Mouse (Mus musculus) limb, embryonic 10.5 days (tissue): Measurements from ENCODE around the gene Cps1. TPM values are rescaled to one million over a fixed set of nuclear protein-coding genes. Genes with fewer than 3 reads are reported as not detected.

ENCODE experiments used
- DNase-seq: peaks from one replicate; pipeline ENCODE4 v3.0.0-alpha.2; 2017; ENCODE audit warnings: low spot score
- H3K27ac ChIP-seq: fragments of 300-500 bp; sonication (generic); 2 replicates; pipeline ENCODE4 v1.5.1; 2016; ENCODE audit warnings: mild to moderate bottlenecking
- H3K27me3 ChIP-seq: fragments of 300-500 bp; sonication (generic); 2 replicates; pipeline ENCODE4 v1.6.1; 2016; ENCODE audit warnings: low read depth, mild to moderate bottlenecking; ENCODE audit not compliant: poor library complexity, severe bottlenecking
- H3K36me3 ChIP-seq: fragments of 300-500 bp; sonication (generic); 2 replicates; pipeline ENCODE4 v1.6.1; 2016; ENCODE audit warnings: mild to moderate bottlenecking, moderate library complexity
- H3K4me1 ChIP-seq: fragments of 300-500 bp; sonication (generic); 2 replicates; pipeline ENCODE4 v1.6.1; 2016
- H3K4me3 ChIP-seq: fragments of 300-500 bp; sonication (generic); 2 replicates; pipeline ENCODE4 v1.5.1; 2016; ENCODE audit warnings: mild to moderate bottlenecking, moderate library complexity
- H3K9me3 ChIP-seq: fragments of 300-500 bp; sonication (generic); replicated peaks from 2 replicates; pipeline ENCODE4 v1.6.1; 2016; ENCODE audit warnings: mild to moderate bottlenecking
- WGBS: fragments of 180-500 bp; shearing (Covaris S2); methylation state at CpG from one replicate; pipeline ENCODE4 v1.1.7; 2016; 5-methylcytosine and 5-hydroxymethylcytosine counted together
- polyA plus RNA-seq: library from polyadenylated mRNA; unstranded; fragments of >200 nt; fragmentation: Nextera tagmentation; extraction: Ambion mirVana; gene quantifications from 2 replicates; pipeline ENCODE4 v1.2.1, GENCODE M21; 2016

Cps1 gene
- polyA plus RNA-seq, 1 experiment from 2014 or later: 0.05 TPM

DNA sequence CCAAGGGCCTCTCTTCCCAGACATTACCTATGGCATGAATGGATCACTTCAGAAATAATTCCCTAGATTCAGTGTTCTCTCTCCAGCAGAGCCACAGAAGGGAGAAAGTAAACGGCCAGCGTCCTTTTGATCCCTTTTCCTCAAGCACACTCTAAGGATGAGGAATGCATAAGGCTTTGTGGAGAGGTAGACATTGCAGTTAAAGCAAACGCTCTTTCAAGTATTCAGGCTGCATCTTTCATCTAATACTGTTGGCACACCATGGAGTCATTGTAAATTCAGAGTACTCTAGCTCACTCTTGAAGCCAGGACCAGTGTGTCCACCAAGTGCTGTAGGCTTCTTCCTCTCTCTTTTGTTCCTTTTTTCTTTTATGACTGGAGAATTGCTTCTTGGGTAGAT is 28.4 kb downstream of the Cps1 start:
- Histone ChIP-seq H3K36me3 (no peaks in the 10 kb centered on the region), H3K9me3 (no peaks in the 10 kb centered on the region), H3K27me3 (0 out of 2 replicates have a peak, but pooled peaks cover 9% of the 10 kb centered on the region), H3K4me1 (no peaks in the 10 kb centered on the region), H3K4me3 (no peak overlapping the region), H3K27ac (no peak overlapping the region)
- 82% methylated on average over 3 of the region's 3 CpGs for WGBS
- DNase-seq: no peak

DNA sequence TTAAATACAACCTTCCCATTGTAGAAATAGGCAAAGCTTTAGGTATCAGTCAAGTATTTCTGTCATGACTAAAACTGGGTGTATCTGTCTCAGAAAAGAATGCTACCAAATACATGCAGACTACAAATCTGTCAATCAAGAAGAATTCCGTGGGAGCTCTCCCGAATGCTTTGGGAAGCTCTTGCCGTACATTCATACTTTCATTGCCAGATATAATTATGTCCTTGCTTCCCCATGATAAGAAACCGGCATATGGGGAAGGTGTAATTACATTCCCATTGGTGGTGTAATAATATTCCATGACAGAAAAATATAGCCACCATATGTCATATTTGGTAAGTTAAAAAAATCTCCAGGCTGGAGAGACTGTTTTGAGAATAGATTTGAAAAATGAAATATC is 44.5 kb downstream of the Cps1 start:
- no peaks in the 10 kb centered on the region; the same call in 1 of the 2 replicates for H3K27me3 ChIP-seq
- DNase-seq: no peak
- H3K4me3 ChIP-seq: no peak overlapping the region
- no peaks in the 10 kb centered on the region for H3K36me3 ChIP-seq
- peaks cover under 1% of the 10 kb centered on the region; the same call in 1 of the 2 replicates for H3K4me1 ChIP-seq
- 89% methylated on average over 4 of the region's 4 CpGs for WGBS
- H3K27ac ChIP-seq: no peak overlapping the region
- no peaks in the 10 kb centered on the region for H3K9me3 ChIP-seq

DNA sequence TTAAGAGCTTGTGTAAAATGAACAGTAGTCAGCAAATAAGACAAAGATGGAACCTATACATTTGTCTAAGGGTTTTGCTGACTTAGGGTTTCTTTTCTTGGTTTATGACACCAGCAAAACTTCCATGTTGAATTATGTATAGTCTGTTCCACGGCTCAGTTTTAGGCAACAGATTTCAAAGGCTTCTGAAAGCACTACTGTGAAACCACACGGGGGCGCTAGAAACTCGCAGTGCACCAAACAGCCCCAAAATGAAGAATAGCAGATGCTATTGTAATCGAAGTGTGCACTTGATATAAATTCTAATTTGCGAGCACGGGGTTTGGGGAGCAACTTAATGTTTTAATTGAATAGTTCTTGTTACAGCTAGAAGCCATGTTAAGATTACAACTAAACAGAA is 58.3 kb downstream of the Cps1 start:
- peaks cover 3% of the 10 kb centered on the region; the same call in 1 of the 2 replicates for H3K27me3 ChIP-seq
- H3K36me3 ChIP-seq: no peaks in the 10 kb centered on the region
- peak; percentile 74 for DNase-seq
- no peaks in the 10 kb centered on the region for H3K9me3 ChIP-seq
- no peak overlapping the region for H3K27ac ChIP-seq
- 18% methylated on average over 7 of the region's 7 CpGs for WGBS
- H3K4me3 ChIP-seq: no peak overlapping the region
- no peaks in the 10 kb centered on the region for H3K4me1 ChIP-seq

DNA sequence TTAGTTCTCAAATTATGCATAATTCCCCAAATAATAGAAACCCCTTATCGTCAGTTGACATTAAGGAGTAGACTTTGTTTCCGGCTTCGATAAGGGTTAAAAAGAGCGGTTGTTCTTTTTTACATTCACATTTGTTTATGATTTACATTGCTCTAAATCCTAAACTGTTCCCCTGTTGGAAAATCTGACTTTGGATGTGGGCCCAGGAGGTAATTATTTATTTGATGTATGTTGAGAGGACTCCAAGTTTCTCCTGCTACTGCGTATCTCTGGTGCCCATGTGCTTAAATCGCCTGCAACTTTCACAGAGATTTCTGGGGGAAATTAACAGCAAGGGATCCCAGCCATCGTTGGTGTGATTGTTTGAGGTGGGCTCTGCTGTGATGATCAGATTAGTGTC is 59.4 kb downstream of the Cps1 start:
- Histone ChIP-seq H3K9me3 (no peaks in the 10 kb centered on the region), H3K36me3 (no peaks in the 10 kb centered on the region), H3K27me3 (no peaks in the 10 kb centered on the region), H3K4me1 (no peaks in the 10 kb centered on the region), H3K27ac (no peak overlapping the region), H3K4me3 (no peak overlapping the region)
- no peak for DNase-seq
- WGBS: 90% methylated on average over 7 of the region's 7 CpGs

DNA sequence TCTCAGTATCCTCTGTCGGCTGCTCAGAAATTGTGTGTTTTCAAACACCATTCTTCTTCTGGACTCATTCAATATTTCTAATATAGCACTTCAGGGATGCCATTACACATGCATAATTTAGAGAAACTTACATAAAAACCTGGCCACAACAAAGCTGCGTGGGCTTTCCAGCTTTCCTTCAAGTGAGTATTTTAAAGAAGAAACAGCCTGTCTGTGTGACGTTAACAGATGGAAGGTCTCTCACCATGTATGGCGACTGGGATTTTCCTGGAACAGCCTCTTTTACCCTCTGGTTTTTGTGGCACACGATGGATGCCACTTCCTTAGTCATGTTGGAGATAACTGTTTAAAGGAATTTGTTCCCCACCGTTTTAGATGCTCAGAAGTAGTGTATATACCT is 60.7 kb downstream of the Cps1 start:
- H3K36me3 ChIP-seq: no peaks in the 10 kb centered on the region
- no peak overlapping the region for H3K27ac ChIP-seq
- 83% methylated on average over 6 of the region's 6 CpGs for WGBS
- H3K9me3 ChIP-seq: no peaks in the 10 kb centered on the region
- H3K4me3 ChIP-seq: no peak overlapping the region
- H3K27me3 ChIP-seq: no peaks in the 10 kb centered on the region
- DNase-seq: no peak
- no peaks in the 10 kb centered on the region for H3K4me1 ChIP-seq

DNA sequence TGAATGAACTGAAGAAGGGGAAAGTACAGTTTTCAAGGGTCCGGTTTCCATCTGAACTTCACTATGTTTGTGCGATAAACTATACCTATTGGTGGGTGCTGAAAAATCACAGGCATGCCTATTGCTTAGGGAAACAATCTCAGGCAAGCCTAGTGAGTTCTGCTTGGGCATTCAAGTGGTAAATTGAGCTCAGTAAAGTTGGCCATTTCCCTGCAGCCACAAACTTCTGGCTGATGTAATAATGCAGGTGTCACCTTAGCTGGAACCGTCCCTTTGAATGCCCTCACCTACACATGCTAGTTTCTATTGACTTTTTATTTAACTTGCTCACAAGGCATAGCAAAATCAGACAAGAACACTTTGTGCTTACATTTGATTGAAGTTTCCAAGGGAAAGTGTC is 61.3 kb downstream of the Cps1 start:
- H3K4me3 ChIP-seq: no peak overlapping the region
- H3K4me1 ChIP-seq: no peaks in the 10 kb centered on the region
- DNase-seq: no peak
- no peaks in the 10 kb centered on the region for H3K9me3 ChIP-seq
- H3K27me3 ChIP-seq: no peaks in the 10 kb centered on the region
- no peak overlapping the region for H3K27ac ChIP-seq
- WGBS: 83% methylated on average over 3 of the region's 3 CpGs
- no peaks in the 10 kb centered on the region for H3K36me3 ChIP-seq

- DNase-seq: no peak
- Histone ChIP-seq H3K27ac (no peak overlapping the region), H3K9me3 (no peaks in the 10 kb centered on the region), H3K36me3 (no peaks in the 10 kb centered on the region), H3K4me1 (no peaks in the 10 kb centered on the region), H3K4me3 (no peak overlapping the region), H3K27me3 (no peaks in the 10 kb centered on the region)
- 88% methylated on average over 2 of the region's 2 CpGs for WGBS
These were observed 74.5 kb downstream of the Cps1 start for GRCm38 (mm10) chr1:67197335-67197734.

- DNase-seq: no peak
- H3K36me3 ChIP-seq: no peaks in the 10 kb centered on the region
- 59% methylated on average over 2 of the region's 2 CpGs for WGBS
- H3K9me3 ChIP-seq: no peaks in the 10 kb centered on the region
- no peak overlapping the region for H3K4me3 ChIP-seq
- H3K27me3 ChIP-seq: no peaks in the 10 kb centered on the region
- no peaks in the 10 kb centered on the region for H3K4me1 ChIP-seq
- H3K27ac ChIP-seq: no peak overlapping the region
These were observed 95.6 kb downstream of the Cps1 start for GRCm38 (mm10) chr1:67218339-67218944.

GRCm38 (mm10) chr1:67223666-67224065 is 100.8 kb downstream of the Cps1 start:
- WGBS: 84% methylated on average over 7 of the region's 7 CpGs
- no peak for DNase-seq
- Histone ChIP-seq H3K9me3 (no peaks in the 10 kb centered on the region), H3K4me3 (no peak overlapping the region), H3K36me3 (no peaks in the 10 kb centered on the region), H3K27me3 (no peaks in the 10 kb centered on the region), H3K4me1 (no peaks in the 10 kb centered on the region), H3K27ac (no peak overlapping the region)

GRCm38 (mm10) chr1:67234861-67235260 is 112.0 kb downstream of the Cps1 start:
- Histone ChIP-seq H3K4me3 (no peak overlapping the region), H3K9me3 (no peaks in the 10 kb centered on the region), H3K4me1 (peaks cover 7% of the 10 kb centered on the region; the same call in 1 of the 2 replicates), H3K27ac (no peak overlapping the region), H3K36me3 (no peaks in the 10 kb centered on the region), H3K27me3 (no peaks in the 10 kb centered on the region)
- DNase-seq: no peak
- WGBS: 84% methylated on average over 2 of the region's 2 CpGs

DNA sequence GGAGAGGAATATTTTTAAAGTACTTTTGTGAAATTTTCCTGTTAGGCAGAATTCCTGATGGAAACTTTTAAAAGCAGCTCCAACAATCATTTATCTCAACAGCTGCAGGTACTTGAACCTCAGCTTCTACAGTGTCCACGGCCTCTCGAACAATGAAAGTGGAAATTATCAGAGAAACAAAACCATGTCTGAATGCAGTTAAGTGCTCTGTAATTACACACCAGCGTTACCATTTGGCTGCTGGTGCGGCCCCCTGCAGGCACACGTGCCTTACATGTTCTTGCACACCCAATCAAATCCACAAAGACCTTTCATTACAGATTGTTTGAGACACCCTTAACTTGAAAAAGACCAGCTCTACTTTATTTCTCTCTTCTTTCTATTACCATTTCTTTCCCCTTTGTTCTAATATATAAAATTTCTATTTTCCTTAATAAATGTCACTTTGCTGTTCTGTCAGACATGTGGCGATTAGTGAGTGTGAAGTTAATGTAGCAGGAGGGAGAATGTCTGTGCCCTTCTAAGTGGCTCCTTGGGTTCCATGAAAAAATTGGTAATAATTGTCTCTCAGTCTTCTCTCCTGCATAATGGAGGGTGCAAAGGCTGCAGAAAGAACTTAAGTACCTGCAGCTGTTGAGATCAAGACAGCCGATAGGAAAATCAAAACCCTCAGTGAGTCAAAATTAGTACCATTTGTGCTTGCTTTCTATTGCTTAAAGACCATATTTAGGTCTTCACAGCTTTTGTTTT is 112.8 kb downstream of the Cps1 start:
- no peaks in the 10 kb centered on the region for H3K36me3 ChIP-seq
- 62% methylated on average over 7 of the region's 7 CpGs for WGBS
- H3K9me3 ChIP-seq: no peaks in the 10 kb centered on the region
- H3K4me1 ChIP-seq: peaks cover 7% of the 10 kb centered on the region; the same call in 1 of the 2 replicates
- H3K4me3 ChIP-seq: no peak overlapping the region
- no peak for DNase-seq
- H3K27ac ChIP-seq: no peak overlapping the region
- H3K27me3 ChIP-seq: no peaks in the 10 kb centered on the region

- Histone ChIP-seq H3K36me3 (no peaks in the 10 kb centered on the region), H3K27me3 (no peaks in the 10 kb centered on the region), H3K9me3 (no peaks in the 10 kb centered on the region), H3K27ac (no peak overlapping the region), H3K4me3 (no peak overlapping the region), H3K4me1 (peaks cover 7% of the 10 kb centered on the region; the same call in 1 of the 2 replicates)
- 94% methylated on average over 1 of the region's 1 CpGs for WGBS
- no peak for DNase-seq
These were observed 115.6 kb downstream of the Cps1 start for GRCm38 (mm10) chr1:67238446-67238845.

GRCm38 (mm10) chr1:67238941-67239340 is 116.1 kb downstream of the Cps1 start:
- Histone ChIP-seq H3K36me3 (no peaks in the 10 kb centered on the region), H3K27me3 (no peaks in the 10 kb centered on the region), H3K4me1 (peaks cover 7% of the 10 kb centered on the region; the same call in 1 of the 2 replicates), H3K9me3 (no peaks in the 10 kb centered on the region), H3K27ac (no peak overlapping the region), H3K4me3 (no peak overlapping the region)
- DNase-seq: no peak
- WGBS: 86% methylated on average over 1 of the region's 1 CpGs
